Mouse (Mus musculus): ENCODE measurements around the gene Hmgcr. TPM values are rescaled to one million over a fixed set of nuclear protein-coding genes. Genes with fewer than 3 reads are reported as not detected.
"Not testable (repeated sequence)": the region's sequence is repeated elsewhere in the genome, so short reads cannot be mapped to it uniquely, and the experiment has no call there.

Gene Hmgcr
- total RNA-seq, 1 experiment: 143 TPM

GRCm38 (mm10) chr13:96670019-96670405 is 724 bp downstream of the Hmgcr start:
- Histone ChIP-seq H3K4me1 (ENCODE audit: control insufficient read depth in 2 of 2, insufficient read depth in 2 of 2, low read length in 2 of 2, poor library complexity in 1 of 2) (peaks cover 9 to 14% of the 10 kb centered on the region in 2 experiments; a peak in 3 of 4 replicates), H3K9ac (ENCODE audit: insufficient read depth, low read depth, low read length, poor library complexity, severe bottlenecking) (peak overlapping the region; percentile 87), H3K9me3 (ENCODE audit: control insufficient read depth, insufficient read depth, low read depth, low read length) (no peaks in the 10 kb centered on the region), H3K4me3 (ENCODE audit: insufficient read depth in 1 of 2, low read depth in 1 of 2, low read length in 2 of 2, poor library complexity in 1 of 2, severe bottlenecking in 1 of 2) (peak overlapping the region; percentile 83 to 85), H3K36me3 (ENCODE audit: control insufficient read depth, insufficient read depth, low read length, poor library complexity, severe bottlenecking) (peaks cover 15% of the 10 kb centered on the region), H3K27ac (ENCODE audit: insufficient read depth, low read depth, low read length, poor library complexity, severe bottlenecking) (peak overlapping the region; percentile 56; the same call in 1 of the 2 replicates)
- in situ Hi-C loops (cut with MboI; ENCODE audit: low sequenced_read_pairs in 2 of 2, unreplicated experiment in 2 of 2): no loop called here
- DNase-seq (ENCODE audit: low read depth, low spot score): no peak
- TF ChIP-seq CHD2 (IDR thresholded peaks at IDR 0.05; ENCODE audit: low read depth, low read length): no peak
- TF ChIP-seq ZNF384 (IDR thresholded peaks at IDR 0.05; ENCODE audit: low read depth, low read length): no peak
- no peak for TF ChIP-seq HCFC1 (IDR thresholded peaks at IDR 0.05; ENCODE audit: borderline replicate concordance, insufficient read depth, low read length)
- no peak for TF ChIP-seq ZC3H11A (IDR thresholded peaks at IDR 0.05; ENCODE audit: borderline replicate concordance, low read depth, low read length)
- no peak for TF ChIP-seq MAFK (IDR thresholded peaks at IDR 0.05; ENCODE audit: insufficient read depth, low read depth, low read length)

- Histone ChIP-seq H3K9ac (ENCODE audit: insufficient read depth, low read depth, low read length, poor library complexity, severe bottlenecking) (no peak overlapping the region), H3K4me3 (ENCODE audit: insufficient read depth in 1 of 2, low read depth in 1 of 2, low read length in 2 of 2, poor library complexity in 1 of 2, severe bottlenecking in 1 of 2) (no peak overlapping the region), H3K4me1 (ENCODE audit: control insufficient read depth in 2 of 2, insufficient read depth in 2 of 2, low read length in 2 of 2, poor library complexity in 1 of 2) (peaks cover 0 to 5% of the 10 kb centered on the region in 2 experiments; a peak in 2 of 4 replicates), H3K9me3 (ENCODE audit: control insufficient read depth, insufficient read depth, low read depth, low read length) (no peaks in the 10 kb centered on the region), H3K27ac (ENCODE audit: insufficient read depth, low read depth, low read length, poor library complexity, severe bottlenecking) (no peak overlapping the region), H3K36me3 (ENCODE audit: control insufficient read depth, insufficient read depth, low read length, poor library complexity, severe bottlenecking) (peaks cover 50% of the 10 kb centered on the region)
- DNase-seq (ENCODE audit: low read depth, low spot score): no peak
- in situ Hi-C loops (cut with MboI; ENCODE audit: low sequenced_read_pairs in 2 of 2, unreplicated experiment in 2 of 2): no loop called here
- TF ChIP-seq ZNF384 (IDR thresholded peaks at IDR 0.05; ENCODE audit: low read depth, low read length) (no peak), CHD2 (IDR thresholded peaks at IDR 0.05; ENCODE audit: low read depth, low read length) (no peak), HCFC1 (IDR thresholded peaks at IDR 0.05; ENCODE audit: borderline replicate concordance, insufficient read depth, low read length) (no peak), MAFK (IDR thresholded peaks at IDR 0.05; ENCODE audit: insufficient read depth, low read depth, low read length) (no peak), ZC3H11A (IDR thresholded peaks at IDR 0.05; ENCODE audit: borderline replicate concordance, low read depth, low read length) (no peak)
Observed at GRCm38 (mm10) chr13:96664419-96664974, 6.2 kb downstream of the Hmgcr start.

GRCm38 (mm10) chr13:96663120-96663519 is 7.6 kb downstream of the Hmgcr start:
- H3K9ac ChIP-seq (ENCODE audit: insufficient read depth, low read depth, low read length, poor library complexity, severe bottlenecking); in situ Hi-C loops (cut with MboI; ENCODE audit: low sequenced_read_pairs in 2 of 2, unreplicated experiment in 2 of 2); H3K4me3 ChIP-seq (ENCODE audit: insufficient read depth in 1 of 2, low read depth in 1 of 2, low read length in 2 of 2, poor library complexity in 1 of 2, severe bottlenecking in 1 of 2); H3K4me1 ChIP-seq (ENCODE audit: control insufficient read depth in 2 of 2, insufficient read depth in 2 of 2, low read length in 2 of 2, poor library complexity in 1 of 2); H3K9me3 ChIP-seq (ENCODE audit: control insufficient read depth, insufficient read depth, low read depth, low read length); H3K27ac ChIP-seq (ENCODE audit: insufficient read depth, low read depth, low read length, poor library complexity, severe bottlenecking); DNase-seq (ENCODE audit: low read depth, low spot score): not testable (repeated sequence)
- H3K36me3 ChIP-seq (ENCODE audit: control insufficient read depth, insufficient read depth, low read length, poor library complexity, severe bottlenecking): peaks cover 63% of the 10 kb centered on the region

GRCm38 (mm10) chr13:96660095-96660860 is 10.5 kb downstream of the Hmgcr start:
- H3K4me3 ChIP-seq (ENCODE audit: insufficient read depth in 1 of 2, low read depth in 1 of 2, low read length in 2 of 2, poor library complexity in 1 of 2, severe bottlenecking in 1 of 2): no peak overlapping the region
- no peaks in the 10 kb centered on the region for H3K9me3 ChIP-seq (ENCODE audit: control insufficient read depth, insufficient read depth, low read depth, low read length)
- no peak overlapping the region for H3K9ac ChIP-seq (ENCODE audit: insufficient read depth, low read depth, low read length, poor library complexity, severe bottlenecking)
- TF ChIP-seq MAFK (IDR thresholded peaks at IDR 0.05; ENCODE audit: insufficient read depth, low read depth, low read length) (peak; percentile 53; the same call in 1 of the 2 replicates), ZNF384 (IDR thresholded peaks at IDR 0.05; ENCODE audit: low read depth, low read length) (no peak)
- peaks cover 67% of the 10 kb centered on the region for H3K36me3 ChIP-seq (ENCODE audit: control insufficient read depth, insufficient read depth, low read length, poor library complexity, severe bottlenecking)
- peak; percentile 62 for DNase-seq (ENCODE audit: low read depth, low spot score)
- H3K4me1 ChIP-seq (ENCODE audit: control insufficient read depth in 2 of 2, insufficient read depth in 2 of 2, low read length in 2 of 2, poor library complexity in 1 of 2): peaks cover 0 to 2% of the 10 kb centered on the region in 2 experiments; a peak in 1 of 4 replicates
- in situ Hi-C loops (cut with MboI; ENCODE audit: low sequenced_read_pairs in 2 of 2, unreplicated experiment in 2 of 2): no loop called here
- no peak overlapping the region for H3K27ac ChIP-seq (ENCODE audit: insufficient read depth, low read depth, low read length, poor library complexity, severe bottlenecking)

Measured in ES-E14 (cell line).